Mouse (Mus musculus): ENCODE results near the gene Zfp30.

Zfp30 gene

GRCm38 (mm10) chr7:29783871-29784551 lies at the start of gene Zfp30:
Zfp30 (plus strand) TSS chr7:29783998.
- peak; percentile 91 for DNase-seq (ENCODE audit: low spot score)

- DNase-seq (ENCODE audit: low spot score) = no peak
Observed at GRCm38 (mm10) chr7:29742258-29742657, 41.5 kb upstream of the Zfp30 start.

GRCm38 (mm10) chr7:29760476-29760875 lies 23.3 kb upstream of the Zfp30 start:
- DNase-seq (ENCODE audit: low spot score) = no peak

GRCm38 (mm10) chr7:29764702-29765101 lies 19.1 kb upstream of the Zfp30 start:
- DNase-seq (ENCODE audit: low spot score) = no peak

GRCm38 (mm10) chr7:29767058-29767686 lies 16.6 kb upstream of the Zfp30 start:
- DNase-seq (ENCODE audit: low spot score) = peak; percentile 83

GRCm38 (mm10) chr7:29768090-29768900 lies 15.5 kb upstream of the Zfp30 start, which contains the start of gene Zfp84:
Zfp84 (plus strand) TSS chr7:29768552.
- DNase-seq (ENCODE audit: low spot score) = peak; percentile 87

GRCm38 (mm10) chr7:29768980-29769379 lies 14.8 kb upstream of the Zfp30 start:
- DNase-seq (ENCODE audit: low spot score) = no peak

- DNase-seq (ENCODE audit: low spot score) = no peak
Observed at GRCm38 (mm10) chr7:29773503-29773902, 10.3 kb upstream of the Zfp30 start.

- DNase-seq (ENCODE audit: low spot score) = no peak
Observed at GRCm38 (mm10) chr7:29774371-29774770, 9.4 kb upstream of the Zfp30 start.

GRCm38 (mm10) chr7:29776568-29776967 lies 7.2 kb upstream of the Zfp30 start:
- DNase-seq (ENCODE audit: low spot score) = no peak

- no peak for DNase-seq (ENCODE audit: low spot score)
Observed at GRCm38 (mm10) chr7:29777372-29777771, 6.4 kb upstream of the Zfp30 start.

GRCm38 (mm10) chr7:29785023-29785422 lies 1.2 kb downstream of the Zfp30 start:
- no peak for DNase-seq (ENCODE audit: low spot score)

GRCm38 (mm10) chr7:29785888-29786287 lies 2.1 kb downstream of the Zfp30 start:
- no peak for DNase-seq (ENCODE audit: low spot score)

- DNase-seq (ENCODE audit: low spot score) = no peak
Observed at GRCm38 (mm10) chr7:29792906-29793305, 9.1 kb downstream of the Zfp30 start.

- DNase-seq (ENCODE audit: low spot score) = no peak
Observed at GRCm38 (mm10) chr7:29807046-29807445, 23.2 kb downstream of the Zfp30 start.

GRCm38 (mm10) chr7:29812244-29812643 lies 28.4 kb downstream of the Zfp30 start:
- DNase-seq (ENCODE audit: low spot score) = no peak

GRCm38 (mm10) chr7:29814381-29814780 lies 30.6 kb downstream of the Zfp30 start:
- DNase-seq (ENCODE audit: low spot score) = no peak

- DNase-seq (ENCODE audit: low spot score) = no peak
Observed at GRCm38 (mm10) chr7:29815061-29815784, 31.4 kb downstream of the Zfp30 start.

- DNase-seq (ENCODE audit: low spot score) = peak; percentile 88
Observed at GRCm38 (mm10) chr7:29815910-29816429, 32.2 kb downstream of the Zfp30 start, which contains the start of gene Zfp790. Zfp790 (plus strand) TSS chr7:29816114.

GRCm38 (mm10) chr7:29818619-29819254 lies 34.9 kb downstream of the Zfp30 start:
- DNase-seq (ENCODE audit: low spot score) = peak; percentile 72

- DNase-seq (ENCODE audit: low spot score) = no peak
Observed at GRCm38 (mm10) chr7:29828001-29828400, 44.2 kb downstream of the Zfp30 start.
